Comparison of ENCODE assay signal across 22 mouse cellular contexts in the genomic region with DNA sequence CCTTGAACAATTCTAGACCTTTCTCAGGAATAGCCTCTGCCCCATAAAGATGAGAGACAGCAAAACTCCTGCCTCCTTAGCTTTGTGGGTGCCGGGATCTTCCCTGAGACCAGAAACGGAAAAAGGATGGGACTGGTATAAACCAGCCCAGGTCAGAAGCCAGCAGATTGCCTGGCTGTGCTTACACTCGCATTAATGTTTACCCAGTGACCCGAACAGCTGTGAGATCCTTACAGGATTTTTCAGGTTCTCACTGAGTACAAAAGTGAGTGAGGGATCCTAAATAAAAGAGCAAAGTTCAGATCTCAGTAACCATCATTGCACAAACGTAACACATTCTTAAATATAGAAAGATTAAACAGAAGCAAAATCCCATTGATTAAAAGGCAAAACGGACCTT. TPM values are rescaled to one million over a fixed set of nuclear protein-coding genes. Genes with fewer than 3 reads are reported as not detected.
A peak's percentile ranks its signal among the peaks of the same experiment; 100 is the strongest.
DNase-seq lines count a peak whose midpoint lies in the region; ATAC-seq and TF ChIP-seq lines count a peak whose summit lies in the region.
"Had no signal": no experiment of that assay in that cellular context is flagged by ENCODE, and none has a peak within 500 bp of the region (broad histone marks: within the 10 kb centered on the region; RNA-seq: fewer than 3 reads in every experiment).

No protein-coding gene starts in this region.

- H3K4me3 ChIP-seq in liver, postnatal 0 days (ENCODE audit: low read depth, low read length), result no peak overlapping the region
- no peak overlapping the region for H3K4me3 ChIP-seq in heart, embryonic 10.5 days
- H3K4me3 ChIP-seq: embryonic facial prominence, embryonic 15.5 days; erythroblast, embryonic 14.5 days; forebrain, embryonic 10.5 days; forebrain, embryonic 15.5 days; heart, embryonic 13.5 days; hindbrain, embryonic 12.5 days had no signal

- no peak for ATAC-seq in liver, postnatal 0 days
- ATAC-seq: forebrain, embryonic 15.5 days had no signal

- H3K27me3 ChIP-seq in liver, postnatal 0 days (ENCODE audit: insufficient read depth, low read length), result no peaks in the 10 kb centered on the region
- no peaks in the 10 kb centered on the region for H3K27me3 ChIP-seq in heart, embryonic 10.5 days (ENCODE audit: insufficient read depth, poor library complexity, severe bottlenecking)
- H3K27me3 ChIP-seq: embryonic facial prominence, embryonic 15.5 days; forebrain, embryonic 15.5 days; heart, embryonic 13.5 days; hindbrain, embryonic 12.5 days had no signal

- WGBS in liver, postnatal 0 days (ENCODE audit: insufficient replicate concordance), result 51% methylated on average over 6 of the region's 6 CpGs
- WGBS in heart, embryonic 10.5 days, result 55% methylated on average over 6 of the region's 6 CpGs

- H3K36me3 ChIP-seq in liver, postnatal 0 days (replicated peaks; ENCODE audit: insufficient read depth, low read length), result no peaks in the 10 kb centered on the region
- no peaks in the 10 kb centered on the region for H3K36me3 ChIP-seq in heart, embryonic 10.5 days
- H3K36me3 ChIP-seq: embryonic facial prominence, embryonic 15.5 days; forebrain, embryonic 10.5 days; forebrain, embryonic 15.5 days; heart, embryonic 13.5 days; hindbrain, embryonic 12.5 days had no signal

- no peaks in the 10 kb centered on the region; the same call in 1 of the 2 replicates for H3K4me1 ChIP-seq in liver, postnatal 0 days (ENCODE audit: insufficient read depth)
- peaks cover 6% of the 10 kb centered on the region for H3K4me1 ChIP-seq in heart, embryonic 10.5 days
- H3K4me1 ChIP-seq: embryonic facial prominence, embryonic 15.5 days; forebrain, embryonic 15.5 days; heart, embryonic 13.5 days; hindbrain, embryonic 12.5 days had no signal

- DNase-seq in liver, postnatal 0 days, result no peak
- no peak for DNase-seq in liver
- peak; percentile 70 for DNase-seq in kidney, adult 9 months
- peak; percentile 59 for DNase-seq in kidney, postnatal 10 days
- DNase-seq in yolk sac, embryonic 10.5 days (ENCODE audit: low spot score), result peak; percentile 79
- DNase-seq in heart, embryonic 10.5 days (ENCODE audit: low spot score), result no peak
- no peak for DNase-seq in cerebellum, postnatal 25 days
- no peak for DNase-seq in lung, postnatal 4 days
- DNase-seq: adrenal gland, adult 2 months; adrenal gland, postnatal 25 days; cerebellum, adult 18-20 months; cerebellum, postnatal 10 days; embryo, embryonic 11 days; gastrocnemius, postnatal 14 days; heart, postnatal 4 days had no signal

- H3K27ac ChIP-seq in liver, postnatal 0 days (ENCODE audit: low read depth), result no peak overlapping the region
- H3K27ac ChIP-seq in heart, embryonic 10.5 days, result no peak overlapping the region
- H3K27ac ChIP-seq: embryonic facial prominence, embryonic 15.5 days; forebrain, embryonic 10.5 days; forebrain, embryonic 15.5 days; heart, embryonic 13.5 days; hindbrain, embryonic 12.5 days had no signal

- no peak for TF ChIP-seq CTCF in liver, postnatal 0 days (IDR thresholded peaks at IDR 0.05; ENCODE audit: low read depth)

- H3K9ac ChIP-seq in liver, postnatal 0 days (replicated peaks), result no peak overlapping the region
- H3K9ac ChIP-seq: embryonic facial prominence, embryonic 15.5 days; forebrain, embryonic 15.5 days; heart, embryonic 13.5 days; hindbrain, embryonic 12.5 days had no signal

- H3K4me2 ChIP-seq in liver, postnatal 0 days (ENCODE audit: low read depth, low read length), result 0 out of 2 replicates have a peak overlapping the region, but pooled peaks have one; percentile 13
- H3K4me2 ChIP-seq: embryonic facial prominence, embryonic 15.5 days; forebrain, embryonic 15.5 days; heart, embryonic 13.5 days; hindbrain, embryonic 12.5 days had no signal

- TF ChIP-seq EP300 in liver, postnatal 0 days (IDR thresholded peaks at IDR 0.05; ENCODE audit: low read depth), result no peak

- no peaks in the 10 kb centered on the region for H3K9me3 ChIP-seq in liver, postnatal 0 days (ENCODE audit: low read length)
- H3K9me3 ChIP-seq in heart, embryonic 10.5 days, result no peaks in the 10 kb centered on the region
- H3K9me3 ChIP-seq: embryonic facial prominence, embryonic 15.5 days; forebrain, embryonic 10.5 days; forebrain, embryonic 15.5 days; heart, embryonic 13.5 days; hindbrain, embryonic 12.5 days had no signal

RNA-seq across cellular contexts. Expression of a gene that starts 32.7 kb away (rescaled TPM):
- not detected in 2 replicates for polyA plus RNA-seq in liver, postnatal 0 days (2015; fragmentation: Nextera tagmentation; extraction: Ambion mirVana)
- 4.2 and 16.2 TPM in 2 replicates for polyA plus RNA-seq in heart, embryonic 10.5 days (2016; fragmentation: Nextera tagmentation; extraction: Ambion mirVana)
- polyA plus RNA-seq: adrenal gland, adult 2 months; erythroblast, embryonic 14.5 days; heart, postnatal 0 days had no signal

Comparison
In these comparisons a context has a peak if more than half of its experiments do, and no peak if none do; other contexts are left out.
1. DNase-seq: peak in kidney, adult 9 months (single experiment), kidney, postnatal 10 days (single experiment) and yolk sac, embryonic 10.5 days (single experiment); none in liver, postnatal 0 days (single experiment), liver (single experiment), heart, embryonic 10.5 days (single experiment), cerebellum, postnatal 25 days (0 of 2) and lung, postnatal 4 days (0 of 2).